Mouse (Mus musculus): ENCODE measurements around the gene Arglu1.

Arglu1 gene

GRCm38 (mm10) chr8:8621236-8621917 is 68.9 kb downstream of the Arglu1 start:
- DNase-seq (ENCODE audit: low spot score), result no peak

GRCm38 (mm10) chr8:8620536-8620935 is 69.8 kb downstream of the Arglu1 start:
- DNase-seq (ENCODE audit: low spot score), result no peak

DNA sequence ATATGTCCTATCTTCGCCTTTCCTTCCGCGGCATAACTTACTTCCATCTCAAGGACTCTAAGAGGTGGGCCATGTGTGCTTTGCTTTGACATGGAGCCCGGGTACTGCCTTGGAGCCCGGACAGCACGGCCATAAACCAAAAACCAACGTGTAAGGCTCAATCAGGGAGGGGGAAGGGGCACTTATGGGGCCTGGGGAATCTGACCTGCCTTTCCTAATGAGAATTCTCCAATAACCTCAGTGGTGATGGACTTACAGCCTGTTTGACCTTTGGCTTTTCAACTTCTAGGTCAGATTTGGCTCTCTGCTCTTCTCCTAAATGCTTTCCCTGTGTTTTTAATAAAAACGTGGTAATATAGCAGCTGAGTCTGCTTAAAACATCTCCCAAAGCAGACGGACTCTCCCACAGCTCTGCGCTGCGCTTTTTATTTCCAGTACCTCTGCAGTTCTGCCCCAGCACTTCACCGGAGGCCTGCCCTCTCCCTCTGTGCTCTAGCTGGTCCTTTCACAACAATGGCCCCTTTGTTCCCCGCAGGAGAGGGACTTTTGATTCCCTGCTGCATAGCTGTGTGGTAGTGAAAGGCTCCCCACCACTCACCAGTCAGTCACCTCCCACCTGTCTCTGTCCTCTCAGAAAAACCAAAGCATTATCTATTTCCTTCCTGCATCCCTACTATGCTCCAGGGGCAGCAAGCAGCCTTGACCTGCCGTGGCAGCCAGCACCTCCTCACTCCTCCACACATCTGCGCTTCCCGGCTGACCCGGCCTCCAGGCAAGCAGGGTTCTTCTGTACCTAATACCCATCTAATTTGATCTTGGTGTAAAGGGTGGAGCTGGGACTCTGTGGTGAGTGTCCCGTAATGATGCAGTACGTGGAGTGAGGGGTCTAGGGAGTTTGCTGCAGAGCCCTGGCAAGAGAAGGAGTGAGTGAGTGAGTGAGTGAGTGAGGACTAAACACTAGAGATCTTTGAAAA is 70.8 kb downstream of the Arglu1 start:
- DNase-seq (ENCODE audit: low spot score), result no peak
